Mouse (Mus musculus) gastrocnemius, adult 18-20 months (tissue): ENCODE results near the gene Ush1g. TPM values are rescaled to one million over a fixed set of nuclear protein-coding genes. Genes with fewer than 3 reads are reported as not detected.

Source experiments
- DNase-seq: peaks from one replicate; pipeline ENCODE4 v3.0.0; 2021; ENCODE audit warnings: low spot score
- long read RNA-seq, 2 experiments: library from polyadenylated mRNA; stranded (forward); transcript quantifications; one replicate each; pipeline ENCODE4 v2.0.0; 2021
- total RNA-seq, 2 experiments: library from RNA; stranded (reverse); gene quantifications; 2 replicates each; pipeline ENCODE4 v1.2.3; 2021

Ush1g gene
- total RNA-seq, result under 1 TPM; 0.16 to 0.19 TPM
- long read RNA-seq, experiment 1, partial matches to known transcripts, result 1 of 1 reads
- long read RNA-seq, experiment 1, other reads (novel, unspliced or antisense), result 0 of 1 reads
- long read RNA-seq, experiment 2, partial matches to known transcripts, result 1 of 1 reads
- long read RNA-seq, experiment 2, other reads (novel, unspliced or antisense), result 0 of 1 reads

GRCm38 (mm10) chr11:115321906-115322693, at the start of gene Ush1g:
Gene Ush1g (minus strand): TSS chr11:115322041.
- peak; percentile 24 for DNase-seq

- DNase-seq, result no peak
Measured at GRCm38 (mm10) chr11:115371354-115371753, 49.5 kb upstream of the Ush1g start.

GRCm38 (mm10) chr11:115370368-115370767, 48.5 kb upstream of the Ush1g start:
- no peak for DNase-seq

GRCm38 (mm10) chr11:115367395-115367944, 45.6 kb upstream of the Ush1g start, which contains the start of gene Hid1:
Gene Hid1 (minus strand): TSS chr11:115367756.
- DNase-seq, result peak; percentile 79

GRCm38 (mm10) chr11:115366706-115367394, 45.0 kb upstream of the Ush1g start:
- no peak for DNase-seq

GRCm38 (mm10) chr11:115366039-115366705, 44.3 kb upstream of the Ush1g start:
- no peak for DNase-seq

GRCm38 (mm10) chr11:115364136-115364535, 42.3 kb upstream of the Ush1g start:
- DNase-seq, result no peak

GRCm38 (mm10) chr11:115359726-115360125, 37.9 kb upstream of the Ush1g start:
- DNase-seq, result no peak

GRCm38 (mm10) chr11:115359293-115359692, 37.5 kb upstream of the Ush1g start:
- DNase-seq, result no peak

- DNase-seq, result peak; percentile 71
Measured at GRCm38 (mm10) chr11:115358468-115358867, 36.6 kb upstream of the Ush1g start.

- peak; percentile 67 for DNase-seq
Measured at GRCm38 (mm10) chr11:115354183-115354582, 32.3 kb upstream of the Ush1g start.

GRCm38 (mm10) chr11:115353375-115353774, 31.5 kb upstream of the Ush1g start:
- no peak for DNase-seq

GRCm38 (mm10) chr11:115349976-115350375, 28.1 kb upstream of the Ush1g start:
- DNase-seq, result no peak

- no peak for DNase-seq
Measured at GRCm38 (mm10) chr11:115348681-115349248, 26.9 kb upstream of the Ush1g start.

GRCm38 (mm10) chr11:115345515-115345914, 23.7 kb upstream of the Ush1g start:
- no peak for DNase-seq

GRCm38 (mm10) chr11:115344967-115345366, 23.1 kb upstream of the Ush1g start:
- DNase-seq, result no peak

GRCm38 (mm10) chr11:115341866-115342265, 20.0 kb upstream of the Ush1g start:
- no peak for DNase-seq

- no peak for DNase-seq
Measured at GRCm38 (mm10) chr11:115341246-115341645, 19.4 kb upstream of the Ush1g start.

- DNase-seq, result no peak
Measured at GRCm38 (mm10) chr11:115337826-115338225, 16.0 kb upstream of the Ush1g start.

GRCm38 (mm10) chr11:115337350-115337749, 15.5 kb upstream of the Ush1g start:
- no peak for DNase-seq

- no peak for DNase-seq
Measured at GRCm38 (mm10) chr11:115336115-115336514, 14.3 kb upstream of the Ush1g start.
